Mouse (Mus musculus) CD8-positive naive resting alpha-beta T cell, adult 57 days (primary cell): ENCODE measurements around the gene Rpgr. TPM values are rescaled to one million over a fixed set of nuclear protein-coding genes. Genes with fewer than 3 reads are reported as not detected.

ENCODE experiments used
- total RNA-seq: library from RNA; stranded (reverse); gene quantifications from one replicate; pipeline ENCODE4 v1.2.4, GENCODE M21; 2023

Rpgr gene
- 3.6 TPM for total RNA-seq

DNA sequence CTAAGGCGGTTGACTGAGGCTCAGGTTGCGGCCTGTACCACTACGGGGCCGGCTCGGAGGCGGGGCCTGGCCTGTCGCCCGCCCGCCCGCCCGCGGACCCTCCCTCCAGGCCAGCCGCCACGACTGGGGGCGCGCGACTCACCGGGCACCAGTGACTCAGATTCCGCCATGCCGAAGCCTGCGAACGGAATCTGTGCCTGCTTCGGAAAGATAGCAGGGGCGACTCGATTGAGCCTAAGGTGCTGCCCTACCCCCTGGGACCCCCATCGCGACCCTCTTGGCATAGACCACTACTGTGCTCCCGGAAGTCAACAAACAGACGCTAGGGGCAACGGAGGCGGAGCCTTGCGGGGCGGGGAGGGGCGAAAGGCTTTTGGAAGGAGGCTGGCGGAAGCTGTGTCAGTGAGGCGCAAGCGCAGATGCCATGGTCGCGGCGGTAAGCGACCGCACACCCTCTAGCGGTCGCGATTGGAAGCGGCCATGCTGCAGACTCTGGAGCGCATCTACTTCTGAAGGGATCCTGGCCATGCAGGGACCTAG lies at the start of gene Rpgr:
Rpgr (minus strand) TSS at position 511 of the 540 bp plus-strand sequence.

DNA sequence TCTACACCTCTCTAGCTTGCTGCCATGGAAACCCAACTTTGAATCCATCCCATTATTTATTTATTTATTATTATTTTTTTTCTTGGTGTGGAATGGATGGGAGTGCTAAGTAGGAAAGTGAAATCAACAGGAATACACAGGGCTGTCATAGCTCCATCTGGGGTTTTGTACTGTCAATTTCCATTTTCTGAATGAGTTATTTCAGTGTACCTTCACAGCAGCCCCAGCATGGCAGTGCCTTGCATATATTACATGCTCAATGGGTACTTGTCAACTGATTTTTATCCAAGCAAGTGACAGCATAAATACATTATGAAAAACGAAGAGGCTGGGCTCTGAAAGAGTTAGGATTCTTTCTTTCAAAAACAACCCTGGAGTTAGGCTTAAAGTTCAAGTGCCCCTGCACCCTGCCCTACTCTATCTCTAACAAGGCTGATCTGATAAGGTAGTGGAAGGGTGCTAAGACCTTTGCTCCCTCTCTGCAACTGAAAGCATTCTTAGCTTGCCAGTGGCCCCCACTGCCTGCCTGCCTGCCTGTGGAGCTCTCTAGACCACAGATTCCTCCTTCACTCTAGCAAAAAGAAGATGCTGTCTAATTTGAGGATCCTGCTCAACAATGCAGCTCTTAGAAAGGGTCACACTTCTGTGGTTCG lies 35.3 kb upstream of the Rpgr start, which contains the start of gene Otc:
Otc (plus strand) TSS at position 454 of the 653 bp plus-strand sequence.

DNA sequence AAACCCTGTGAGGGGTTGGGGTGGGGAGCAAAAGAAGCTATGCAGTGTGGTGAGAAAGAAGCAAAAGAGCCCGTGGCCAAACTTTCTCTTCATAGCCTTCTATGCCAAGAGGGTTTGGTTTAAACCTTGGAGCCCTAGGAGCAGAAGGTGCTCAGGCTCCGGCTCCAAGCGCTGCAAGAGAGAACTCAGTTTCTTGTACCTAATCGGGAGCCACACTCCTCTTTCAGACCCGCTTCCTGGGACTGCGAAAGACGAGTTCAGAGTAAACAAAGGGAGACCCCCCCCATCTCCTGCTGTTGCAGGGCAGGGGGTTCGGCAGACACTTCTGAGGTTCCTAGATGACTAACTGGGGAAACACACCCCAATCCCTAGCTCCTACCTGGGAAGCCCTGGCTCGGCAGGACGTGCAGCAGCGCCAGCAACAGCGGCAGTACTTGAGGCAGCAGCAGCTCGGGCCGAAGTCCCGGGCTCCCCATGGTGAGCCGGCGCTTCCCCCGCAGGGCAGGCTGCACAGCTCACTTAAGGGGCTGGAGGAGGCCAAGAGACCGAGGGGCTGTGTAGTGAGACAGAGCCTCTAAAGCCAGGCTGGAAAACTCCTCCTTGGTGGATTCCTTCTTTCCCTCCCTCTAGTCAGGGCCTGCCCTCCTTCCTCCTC lies 99.5 kb downstream of the Rpgr start, which contains the start of gene Srpx:
Srpx (minus strand) TSS at position 645 of the 655 bp plus-strand sequence.

Other genes with a start within 250 kb of the Rpgr start
- gene Srpx, start 99.2 kb downstream of the Rpgr start, total RNA-seq: not detected
- not detected for gene Otc, start 35.4 kb upstream of the Rpgr start, total RNA-seq